Mouse (Mus musculus): ENCODE measurements around the gene Chac1. TPM values are rescaled to one million over a fixed set of nuclear protein-coding genes. Genes with fewer than 3 reads are reported as not detected.

Gene Chac1
- polyA plus RNA-seq, 1 experiment: 93.9 TPM

DNA sequence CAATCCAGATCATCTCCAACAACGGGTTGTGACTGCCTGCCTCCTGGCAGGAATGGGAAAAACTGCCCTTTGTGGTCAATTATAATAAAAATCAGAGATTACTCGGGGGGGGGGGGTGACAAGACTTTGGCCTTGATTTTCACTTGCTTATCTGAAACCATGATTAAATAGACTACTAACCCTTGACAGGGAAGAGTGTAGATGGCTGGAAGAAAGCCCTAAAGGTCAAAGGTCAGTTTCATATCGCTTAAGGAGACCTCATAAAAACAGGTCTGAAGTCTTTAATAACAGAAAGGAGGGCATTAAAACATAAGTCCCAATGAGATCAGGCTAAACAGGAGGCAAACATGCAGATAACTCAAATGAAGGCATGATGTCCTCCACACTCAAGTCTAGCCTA is 16.3 kb downstream of the Chac1 start:
- Histone ChIP-seq H3K9me3 (peaks cover 1% of the 10 kb centered on the region; the same call in 1 of the 2 replicates), H3K4me1 (peaks cover 8% of the 10 kb centered on the region), H3K4me3 (replicated peaks) (no peak overlapping the region), H3K27me3 (replicated peaks) (no peaks in the 10 kb centered on the region), H3K36me3 (replicated peaks; ENCODE audit: low read length) (peaks cover 89% of the 10 kb centered on the region)
- TF ChIP-seq GATA1 (IDR thresholded peaks at IDR 0.05; ENCODE audit: borderline replicate concordance, low read length) (no peak), FLI1 (IDR thresholded peaks at IDR 0.05; ENCODE audit: low read length) (no peak)

DNA sequence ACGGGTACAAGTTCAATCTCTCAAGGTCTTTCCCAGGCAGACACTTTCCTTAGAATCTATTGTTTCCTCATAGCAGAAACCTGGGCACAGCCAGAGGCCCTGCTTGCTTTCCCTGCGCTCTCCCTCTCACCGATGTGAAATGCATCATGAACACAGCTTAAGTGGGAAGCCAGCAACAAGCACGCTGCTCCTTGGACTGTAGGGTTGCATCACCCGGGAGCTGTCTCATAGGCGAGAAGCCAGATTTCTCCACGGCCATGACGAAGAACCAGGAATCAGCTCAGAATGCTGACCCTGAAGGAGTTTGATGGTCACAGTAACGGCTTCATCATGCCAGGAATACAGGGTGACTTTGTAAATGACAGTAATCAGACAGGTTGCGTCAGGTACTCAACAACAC is 19.1 kb downstream of the Chac1 start:
- TF ChIP-seq FLI1 (IDR thresholded peaks at IDR 0.05; ENCODE audit: low read length) (no peak), GATA1 (IDR thresholded peaks at IDR 0.05; ENCODE audit: borderline replicate concordance, low read length) (no peak)
- peaks cover 1% of the 10 kb centered on the region for H3K4me1 ChIP-seq
- no peaks in the 10 kb centered on the region for H3K27me3 ChIP-seq (replicated peaks)
- peaks cover 94% of the 10 kb centered on the region for H3K36me3 ChIP-seq (replicated peaks; ENCODE audit: low read length)
- H3K4me3 ChIP-seq (replicated peaks): no peak overlapping the region
- no peaks in the 10 kb centered on the region for H3K9me3 ChIP-seq

DNA sequence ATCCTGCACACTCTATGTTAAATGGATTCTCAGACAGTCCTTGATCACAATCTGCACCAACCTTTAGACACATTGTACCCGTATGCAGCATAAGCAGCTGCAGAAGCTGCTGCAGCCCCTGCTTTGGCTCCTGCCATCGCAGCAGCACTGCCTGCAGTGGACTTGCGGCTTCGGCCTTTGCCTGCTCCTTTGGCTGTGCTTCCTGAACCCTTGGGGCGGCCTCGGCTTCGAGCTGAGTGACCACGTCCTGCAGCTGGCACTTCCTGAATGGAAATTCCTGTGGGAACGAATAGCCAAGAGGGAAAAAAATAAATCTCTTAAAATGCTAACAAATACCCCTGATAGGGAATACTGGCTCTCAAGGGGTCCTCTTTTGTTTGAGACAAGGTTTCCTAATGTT is 26.3 kb downstream of the Chac1 start:
- peaks cover 100% of the 10 kb centered on the region for H3K36me3 ChIP-seq (replicated peaks; ENCODE audit: low read length)
- TF ChIP-seq GATA1 (IDR thresholded peaks at IDR 0.05; ENCODE audit: borderline replicate concordance, low read length) (no peak), FLI1 (IDR thresholded peaks at IDR 0.05; ENCODE audit: low read length) (no peak)
- no peaks in the 10 kb centered on the region for H3K9me3 ChIP-seq
- no peaks in the 10 kb centered on the region for H3K4me1 ChIP-seq
- H3K4me3 ChIP-seq (replicated peaks): no peak overlapping the region
- H3K27me3 ChIP-seq (replicated peaks): no peaks in the 10 kb centered on the region

DNA sequence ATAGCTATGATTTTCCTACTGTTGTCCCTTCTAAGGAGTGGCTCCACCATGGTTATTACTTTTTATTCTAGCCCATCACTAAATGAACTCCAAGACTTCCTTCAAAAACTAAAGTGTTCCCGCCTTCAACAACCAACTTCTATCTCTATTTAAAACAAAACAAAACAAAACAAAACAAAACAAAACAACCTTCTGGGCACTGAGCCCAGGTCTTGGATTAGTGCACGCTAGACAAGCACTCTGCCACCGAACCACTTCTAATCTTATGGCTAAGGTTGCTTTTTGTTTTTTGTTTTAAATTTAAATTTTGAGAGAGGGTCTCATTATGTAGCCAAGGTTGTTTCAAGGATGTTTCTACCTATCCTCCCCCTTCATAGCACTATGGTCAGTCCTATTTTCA is 26.8 kb downstream of the Chac1 start:
- H3K4me3 ChIP-seq (replicated peaks): no peak overlapping the region
- no peaks in the 10 kb centered on the region for H3K9me3 ChIP-seq
- no peak for TF ChIP-seq FLI1 (IDR thresholded peaks at IDR 0.05; ENCODE audit: low read length)
- no peak for TF ChIP-seq GATA1 (IDR thresholded peaks at IDR 0.05; ENCODE audit: borderline replicate concordance, low read length)
- no peaks in the 10 kb centered on the region for H3K27me3 ChIP-seq (replicated peaks)
- H3K36me3 ChIP-seq (replicated peaks; ENCODE audit: low read length): peaks cover 98% of the 10 kb centered on the region
- no peaks in the 10 kb centered on the region for H3K4me1 ChIP-seq

DNA sequence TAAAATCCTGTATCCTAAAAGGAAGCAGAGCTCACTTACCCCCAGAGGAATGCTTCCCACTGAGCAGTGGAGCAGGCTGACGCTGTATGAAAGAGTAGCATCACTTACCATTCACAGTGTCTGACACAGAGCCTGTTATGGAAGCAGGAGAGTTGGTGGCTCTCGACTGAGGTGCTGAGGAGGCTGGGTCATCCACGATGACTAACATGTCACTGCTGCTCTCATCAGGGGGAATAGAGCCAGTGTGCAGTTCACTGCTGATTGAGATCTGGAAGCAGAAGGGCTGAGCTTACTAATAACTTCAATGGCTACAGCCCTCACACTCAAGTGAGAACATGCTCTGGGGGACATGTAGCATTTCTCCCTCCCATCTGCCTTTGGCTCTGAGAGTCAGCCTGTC is 28.4 kb downstream of the Chac1 start:
- Histone ChIP-seq H3K4me1 (no peaks in the 10 kb centered on the region), H3K27me3 (replicated peaks) (no peaks in the 10 kb centered on the region), H3K9me3 (no peaks in the 10 kb centered on the region), H3K36me3 (replicated peaks; ENCODE audit: low read length) (peaks cover 95% of the 10 kb centered on the region), H3K4me3 (replicated peaks) (peak overlapping the region; percentile 5)
- TF ChIP-seq GATA1 (IDR thresholded peaks at IDR 0.05; ENCODE audit: borderline replicate concordance, low read length): no peak
- no peak for TF ChIP-seq FLI1 (IDR thresholded peaks at IDR 0.05; ENCODE audit: low read length)

DNA sequence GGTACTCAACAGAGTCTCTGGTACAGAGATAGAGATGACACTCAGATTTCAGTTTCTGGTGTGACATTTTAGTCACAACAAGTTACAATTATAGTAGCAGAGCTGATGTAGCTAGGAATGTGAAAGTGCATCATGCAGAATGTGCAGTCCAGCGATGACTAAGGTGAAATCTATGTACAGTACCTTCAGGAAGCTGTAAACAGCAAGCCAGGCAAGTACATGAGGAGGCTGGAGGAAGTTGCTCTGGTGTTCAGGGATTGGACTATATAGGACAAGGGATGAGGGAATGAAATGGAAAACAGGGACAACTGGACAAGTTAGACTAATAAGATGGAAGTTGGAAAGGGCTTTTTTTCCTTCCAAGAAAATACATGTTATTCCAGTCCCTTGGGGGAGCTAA is 37.2 kb downstream of the Chac1 start:
- H3K9me3 ChIP-seq: no peaks in the 10 kb centered on the region
- H3K4me3 ChIP-seq (replicated peaks): no peak overlapping the region
- H3K4me1 ChIP-seq: peaks cover 4% of the 10 kb centered on the region
- TF ChIP-seq FLI1 (IDR thresholded peaks at IDR 0.05; ENCODE audit: low read length): no peak
- no peak for TF ChIP-seq GATA1 (IDR thresholded peaks at IDR 0.05; ENCODE audit: borderline replicate concordance, low read length)
- H3K27me3 ChIP-seq (replicated peaks): no peaks in the 10 kb centered on the region
- H3K36me3 ChIP-seq (replicated peaks; ENCODE audit: low read length): peaks cover 83% of the 10 kb centered on the region

DNA sequence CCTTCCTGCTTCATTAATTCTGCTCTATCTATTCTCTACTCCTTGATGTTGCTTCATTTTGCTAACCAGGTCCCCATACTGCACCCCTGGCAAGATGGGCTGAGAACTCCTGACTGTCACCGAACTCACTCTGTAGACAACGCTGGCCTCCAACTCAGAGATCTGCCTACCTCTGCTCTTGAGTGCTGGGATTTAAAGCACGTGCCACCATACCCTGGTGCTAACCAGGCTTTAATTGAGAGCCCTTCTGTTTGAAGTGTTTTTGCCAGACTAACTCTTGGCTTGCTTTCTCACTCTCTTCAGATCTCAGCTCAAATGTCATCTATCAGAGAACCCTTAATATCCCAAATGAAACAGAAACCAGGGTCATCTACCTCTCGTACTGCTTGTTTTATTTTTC is 39.0 kb downstream of the Chac1 start:
- no peaks in the 10 kb centered on the region for H3K9me3 ChIP-seq

DNA sequence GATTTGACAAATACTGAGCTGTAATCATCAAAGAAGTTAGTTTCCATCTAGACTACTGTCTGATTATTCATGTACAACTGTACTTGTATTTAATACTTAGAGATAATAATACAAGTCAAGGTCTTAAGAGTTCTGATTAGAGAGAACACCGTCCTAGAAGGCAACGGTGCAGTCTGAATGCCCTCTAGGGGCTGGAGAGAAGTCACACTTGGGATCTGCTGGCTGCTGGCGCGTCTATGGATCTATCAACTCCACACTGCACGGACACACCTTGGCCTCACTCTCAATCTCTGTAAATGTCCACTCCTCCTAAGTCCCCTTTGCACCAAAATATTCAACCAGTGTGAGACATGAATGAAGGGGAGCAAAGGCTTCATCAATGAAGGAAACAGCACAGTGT is 47.2 kb downstream of the Chac1 start:
- Histone ChIP-seq H3K9me3 (no peaks in the 10 kb centered on the region), H3K36me3 (replicated peaks; ENCODE audit: low read length) (peaks cover 80% of the 10 kb centered on the region), H3K27me3 (replicated peaks) (no peaks in the 10 kb centered on the region), H3K4me1 (no peaks in the 10 kb centered on the region), H3K4me3 (replicated peaks) (no peak overlapping the region)
- TF ChIP-seq FLI1 (IDR thresholded peaks at IDR 0.05; ENCODE audit: low read length) (no peak), GATA1 (IDR thresholded peaks at IDR 0.05; ENCODE audit: borderline replicate concordance, low read length) (no peak)

More for the DNA sequence above, 39.0 kb downstream of the Chac1 start:
- H3K36me3 ChIP-seq (replicated peaks; ENCODE audit: low read length): peaks cover 83% of the 10 kb centered on the region
- H3K4me1 ChIP-seq: peaks cover 4% of the 10 kb centered on the region
- no peaks in the 10 kb centered on the region for H3K27me3 ChIP-seq (replicated peaks)
- TF ChIP-seq GATA1 (IDR thresholded peaks at IDR 0.05; ENCODE audit: borderline replicate concordance, low read length): no peak
- TF ChIP-seq FLI1 (IDR thresholded peaks at IDR 0.05; ENCODE audit: low read length): no peak
- no peak overlapping the region for H3K4me3 ChIP-seq (replicated peaks)

DNA sequence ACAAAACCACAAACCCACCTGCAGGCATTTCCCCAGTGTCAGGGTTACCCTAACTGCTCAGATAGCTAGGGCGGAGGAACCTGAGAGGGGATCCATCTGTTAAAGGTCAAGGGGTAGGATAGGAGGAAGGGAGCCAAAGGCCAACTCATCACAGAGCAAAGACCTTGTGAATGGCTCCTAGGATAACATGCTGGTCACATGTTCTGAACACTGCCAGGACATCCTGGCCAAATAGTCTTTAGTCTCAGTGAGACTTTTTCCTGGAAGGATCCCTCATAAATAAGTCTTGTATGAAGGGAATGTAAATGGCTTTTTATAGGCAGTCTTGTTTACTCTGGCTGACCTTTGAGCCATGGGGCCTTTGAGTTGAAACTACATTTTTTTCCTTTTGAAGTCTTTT is 47.6 kb downstream of the Chac1 start:
- no peaks in the 10 kb centered on the region for H3K9me3 ChIP-seq
- H3K27me3 ChIP-seq (replicated peaks): no peaks in the 10 kb centered on the region
- peaks cover 80% of the 10 kb centered on the region for H3K36me3 ChIP-seq (replicated peaks; ENCODE audit: low read length)
- H3K4me1 ChIP-seq: no peaks in the 10 kb centered on the region
- H3K4me3 ChIP-seq (replicated peaks): no peak overlapping the region
- TF ChIP-seq GATA1 (IDR thresholded peaks at IDR 0.05; ENCODE audit: borderline replicate concordance, low read length) (no peak), FLI1 (IDR thresholded peaks at IDR 0.05; ENCODE audit: low read length) (no peak)

DNA sequence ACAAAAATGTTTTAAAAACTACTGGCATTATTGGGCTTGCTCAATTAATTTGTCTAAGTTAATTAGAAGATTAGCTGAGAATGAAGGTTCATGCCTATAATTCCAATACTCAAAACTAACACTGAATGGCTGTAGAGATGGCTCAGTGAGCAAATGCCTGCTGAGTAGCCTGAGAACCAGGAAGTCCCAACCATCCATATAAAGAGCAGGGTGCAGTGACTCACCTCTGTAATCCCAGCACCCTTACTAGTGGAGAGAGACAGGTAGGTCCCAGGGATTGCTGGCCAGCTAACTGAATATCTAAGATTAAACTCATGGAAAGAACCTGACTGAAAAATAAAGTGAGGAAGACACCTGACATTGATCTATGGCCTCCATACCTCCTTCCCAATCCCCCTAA is 48.3 kb downstream of the Chac1 start:
- TF ChIP-seq FLI1 (IDR thresholded peaks at IDR 0.05; ENCODE audit: low read length) (no peak), GATA1 (IDR thresholded peaks at IDR 0.05; ENCODE audit: borderline replicate concordance, low read length) (no peak)

More for the DNA sequence above, 48.3 kb downstream of the Chac1 start:
- H3K4me1 ChIP-seq: no peaks in the 10 kb centered on the region
- no peak overlapping the region for H3K4me3 ChIP-seq (replicated peaks)
- H3K9me3 ChIP-seq: no peaks in the 10 kb centered on the region
- H3K36me3 ChIP-seq (replicated peaks; ENCODE audit: low read length): peaks cover 79% of the 10 kb centered on the region
- no peaks in the 10 kb centered on the region for H3K27me3 ChIP-seq (replicated peaks)

Other genes starting within 250 kb of the Chac1 start
- gene Rad51, start 238.4 kb upstream of the Chac1 start, polyA plus RNA-seq (2012; ENCODE audit: insufficient read depth, low replicate concordance): 6.1 and 6.4 TPM in 2 replicates
- 4.6 and 12.9 TPM in 2 replicates for gene Rmdn3, start 194.2 kb upstream of the Chac1 start, polyA plus RNA-seq (2012; ENCODE audit: insufficient read depth, low replicate concordance)
- 31.5 and 35.5 TPM in 2 replicates for gene Gchfr, start 183.5 kb upstream of the Chac1 start, polyA plus RNA-seq (2012; ENCODE audit: insufficient read depth, low replicate concordance)
- not detected in 2 replicates for gene Gm14137, start 176.7 kb upstream of the Chac1 start, polyA plus RNA-seq (2012; ENCODE audit: insufficient read depth, low replicate concordance)
- 2.9 and 19.5 TPM in 2 replicates for gene Zfyve19, start 142.6 kb upstream of the Chac1 start, polyA plus RNA-seq (2012; ENCODE audit: insufficient read depth, low replicate concordance)
- gene Dnajc17, start 142.4 kb upstream of the Chac1 start, polyA plus RNA-seq (2012; ENCODE audit: insufficient read depth, low replicate concordance): 2.4 and 23.7 TPM in 2 replicates
- gene Ppp1r14d, start 121.3 kb upstream of the Chac1 start, polyA plus RNA-seq (2012; ENCODE audit: insufficient read depth, low replicate concordance): not detected in 2 replicates
- gene Spint1, start 113.9 kb upstream of the Chac1 start, polyA plus RNA-seq (2012; ENCODE audit: insufficient read depth, low replicate concordance): not detected in 2 replicates
- 1.9 TPM in 1 of 2 replicates, not detected in the other for gene Rhov, start 80.0 kb upstream of the Chac1 start, polyA plus RNA-seq (2012; ENCODE audit: insufficient read depth, low replicate concordance)
- 8.8 and 11.1 TPM in 2 replicates for gene Vps18, start 62.5 kb upstream of the Chac1 start, polyA plus RNA-seq (2012; ENCODE audit: insufficient read depth, low replicate concordance)
- gene Dll4, start 25.4 kb upstream of the Chac1 start, polyA plus RNA-seq (2012; ENCODE audit: insufficient read depth, low replicate concordance): not detected in 2 replicates
- gene Ino80, start 126.5 kb downstream of the Chac1 start, polyA plus RNA-seq (2012; ENCODE audit: insufficient read depth, low replicate concordance): 2.3 and 2.7 TPM in 2 replicates
- 0.01 TPM in 1 of 2 replicates, not detected in the other for gene Exd1, start 196.4 kb downstream of the Chac1 start, polyA plus RNA-seq (2012; ENCODE audit: insufficient read depth, low replicate concordance)
- gene Chp1, start 196.5 kb downstream of the Chac1 start, polyA plus RNA-seq (2012; ENCODE audit: insufficient read depth, low replicate concordance): 9.7 and 15.1 TPM in 2 replicates